Mouse (Mus musculus): ENCODE measurements at regions not wholly inside any gene's neighbourhood (a gene's known extent, or its start where the extent isn't known, plus 50 kb on each side); places are given as distances from the start of the nearest gene placed in this dataset.
"Not testable (repeated sequence)": the region's sequence is repeated elsewhere in the genome, so short reads cannot be mapped to it uniquely, and the experiment has no call there.

GRCm38 (mm10) chr8:20436956-20437355, 73.9 kb upstream of the Gm15319 start:
- not testable (repeated sequence) for DNase-seq (ENCODE audit: low spot score)

- DNase-seq (ENCODE audit: low spot score): not testable (repeated sequence)
These were observed 70.2 kb upstream of the Gm15319 start for GRCm38 (mm10) chr8:20433236-20433635.

- not testable (repeated sequence) for DNase-seq (ENCODE audit: low spot score)
These were observed 66.5 kb upstream of the Gm15319 start for GRCm38 (mm10) chr8:20429469-20429868.

DNA sequence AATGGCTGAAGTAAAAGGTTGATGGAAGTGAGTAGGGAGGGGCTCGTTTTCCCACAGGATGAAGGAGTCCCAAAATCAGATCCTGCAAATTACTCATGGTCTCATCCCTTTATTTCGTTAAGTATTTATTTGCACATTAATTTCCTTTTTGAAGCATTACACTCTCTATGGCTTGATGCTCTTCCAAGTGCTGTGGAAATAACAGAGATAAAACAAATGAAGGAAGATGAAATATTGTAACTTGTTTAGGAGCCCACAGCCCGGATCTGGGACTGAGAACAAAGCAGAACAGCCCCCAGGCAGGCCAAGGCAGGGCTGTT, 61.9 kb upstream of the Gm15319 start:
- peak; percentile 2 for DNase-seq (ENCODE audit: low spot score)

GRCm38 (mm10) chr8:20424104-20424902, 61.3 kb upstream of the Gm15319 start:
- DNase-seq (ENCODE audit: low spot score): peak; percentile 98

DNA sequence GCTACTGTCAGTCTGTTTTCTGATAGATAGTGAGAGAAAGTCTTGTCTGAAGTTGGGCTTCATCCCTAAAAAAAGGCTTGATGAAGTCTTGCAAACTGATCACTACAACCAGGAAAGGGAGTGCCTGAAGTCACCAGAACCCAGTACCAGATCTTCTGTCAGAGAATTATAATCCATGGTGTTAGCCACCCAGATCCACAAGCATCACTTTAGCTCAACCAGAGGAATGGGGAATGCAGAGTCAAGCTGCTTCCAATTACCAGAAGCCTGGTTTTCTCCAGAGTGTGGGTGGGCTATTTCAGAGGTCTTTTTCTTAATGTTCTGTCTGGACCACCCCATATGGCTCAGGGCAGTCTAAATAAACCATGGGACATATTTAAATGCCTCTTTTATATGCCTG, 57.8 kb upstream of the Gm15319 start:
- DNase-seq (ENCODE audit: low spot score): not testable (repeated sequence)

Data from thymus, postnatal 0 days (tissue).